Mouse (Mus musculus): ENCODE data around the gene Elmo1. TPM values are rescaled to one million over a fixed set of nuclear protein-coding genes. Genes with fewer than 3 reads are reported as not detected.

Elmo1 gene
- polyA plus RNA-seq, 1 experiment = not detected

DNA sequence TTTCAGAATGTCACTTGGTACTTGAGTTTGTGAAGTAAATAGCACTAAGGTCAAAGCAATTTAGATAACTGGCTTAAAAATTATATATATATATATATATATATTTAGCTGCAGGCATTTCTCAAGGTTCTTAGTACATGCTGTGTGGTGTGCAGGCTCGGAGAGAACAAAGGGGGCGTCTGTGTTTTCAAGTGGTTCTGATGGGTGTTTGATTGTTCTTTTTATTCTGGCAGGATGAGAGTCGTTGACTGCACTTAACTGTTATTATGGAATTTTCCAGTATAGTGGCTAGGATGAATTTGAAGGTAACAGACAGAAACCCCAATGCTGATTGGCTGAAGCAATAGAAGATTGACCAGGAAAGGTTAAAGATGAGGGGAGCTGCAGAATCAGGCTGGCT, 33.6 kb downstream of the Elmo1 start:
- no peak for TF ChIP-seq CTCF (IDR thresholded peaks at IDR 0.05; ENCODE audit: insufficient read depth, low read depth, low read length)
- TF ChIP-seq POLR2A (IDR thresholded peaks at IDR 0.05; ENCODE audit: insufficient read depth, low read depth, low read length) = no peak
- Histone ChIP-seq H3K27ac (ENCODE audit: insufficient read depth, low read depth, low read length) (no peak overlapping the region), H3K4me1 (ENCODE audit: control insufficient read depth, insufficient read depth, low read length) (no peaks in the 10 kb centered on the region), H3K4me3 (ENCODE audit: insufficient read depth, low read depth, low read length) (no peak overlapping the region)
- 61% methylated on average over 3 of the region's 3 CpGs for WGBS

DNA sequence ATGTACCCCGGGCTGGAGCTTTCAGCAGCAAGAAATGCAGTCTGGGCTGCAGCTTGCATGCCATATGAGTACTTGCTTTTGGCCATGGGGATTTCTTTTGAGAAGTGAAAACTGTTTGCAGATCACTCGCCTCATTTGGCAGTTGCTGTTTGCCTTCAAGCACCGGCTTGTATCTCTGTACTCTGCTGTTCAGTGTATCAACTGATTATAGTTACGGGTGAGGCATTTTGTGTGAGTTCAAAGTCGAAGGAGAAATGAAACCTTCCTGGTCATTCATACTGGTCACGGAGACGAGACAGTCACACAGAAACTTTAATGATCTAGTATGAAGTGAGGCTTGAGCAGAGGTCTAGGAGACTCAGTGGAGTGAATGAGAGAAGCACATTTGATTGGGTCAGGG, 34.6 kb downstream of the Elmo1 start:
- no peaks in the 10 kb centered on the region for H3K4me1 ChIP-seq (ENCODE audit: control insufficient read depth, insufficient read depth, low read length)
- no peak overlapping the region for H3K4me3 ChIP-seq (ENCODE audit: insufficient read depth, low read depth, low read length)
- WGBS = 80% methylated on average over 7 of the region's 7 CpGs
- H3K27ac ChIP-seq (ENCODE audit: insufficient read depth, low read depth, low read length) = no peak overlapping the region
- TF ChIP-seq POLR2A (IDR thresholded peaks at IDR 0.05; ENCODE audit: insufficient read depth, low read depth, low read length) (no peak), CTCF (IDR thresholded peaks at IDR 0.05; ENCODE audit: insufficient read depth, low read depth, low read length) (no peak)

DNA sequence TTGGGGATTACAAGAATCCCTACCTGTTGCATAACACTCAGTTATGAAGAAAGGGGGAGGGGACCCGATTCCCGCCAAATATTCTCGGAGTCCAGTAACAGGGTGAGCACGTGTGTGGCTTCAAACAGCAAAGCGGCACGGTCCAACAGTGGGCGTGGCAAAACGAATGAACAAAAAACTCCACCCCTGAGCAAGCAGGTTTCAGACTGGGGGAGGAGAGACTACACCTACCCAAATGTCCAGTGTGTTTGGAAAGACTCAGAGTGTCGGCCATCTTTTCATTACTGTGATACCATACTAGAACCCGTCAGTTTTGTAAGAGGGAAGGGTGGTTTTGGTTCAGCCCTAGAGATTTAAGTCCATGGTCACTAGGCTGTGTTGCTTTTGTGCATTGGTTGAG, 35.4 kb downstream of the Elmo1 start:
- TF ChIP-seq CTCF (IDR thresholded peaks at IDR 0.05; ENCODE audit: insufficient read depth, low read depth, low read length) (no peak), POLR2A (IDR thresholded peaks at IDR 0.05; ENCODE audit: insufficient read depth, low read depth, low read length) (no peak)
- no peak overlapping the region for H3K27ac ChIP-seq (ENCODE audit: insufficient read depth, low read depth, low read length)
- no peaks in the 10 kb centered on the region for H3K4me1 ChIP-seq (ENCODE audit: control insufficient read depth, insufficient read depth, low read length)
- WGBS = 94% methylated on average over 10 of the region's 10 CpGs
- H3K4me3 ChIP-seq (ENCODE audit: insufficient read depth, low read depth, low read length) = no peak overlapping the region

- TF ChIP-seq CTCF (IDR thresholded peaks at IDR 0.05; ENCODE audit: insufficient read depth, low read depth, low read length) = no peak
- TF ChIP-seq POLR2A (IDR thresholded peaks at IDR 0.05; ENCODE audit: insufficient read depth, low read depth, low read length) = no peak
- no peak overlapping the region for H3K4me3 ChIP-seq (ENCODE audit: insufficient read depth, low read depth, low read length)
- H3K4me1 ChIP-seq (ENCODE audit: control insufficient read depth, insufficient read depth, low read length) = no peaks in the 10 kb centered on the region
- WGBS = 76% methylated on average over 4 of the region's 4 CpGs
- H3K27ac ChIP-seq (ENCODE audit: insufficient read depth, low read depth, low read length) = no peak overlapping the region
These were observed 37.2 kb downstream of the Elmo1 start for GRCm38 (mm10) chr13:20127553-20127952.

GRCm38 (mm10) chr13:20128097-20128496, 37.7 kb downstream of the Elmo1 start:
- Histone ChIP-seq H3K4me1 (ENCODE audit: control insufficient read depth, insufficient read depth, low read length) (no peaks in the 10 kb centered on the region), H3K4me3 (ENCODE audit: insufficient read depth, low read depth, low read length) (no peak overlapping the region), H3K27ac (ENCODE audit: insufficient read depth, low read depth, low read length) (no peak overlapping the region)
- no peak for TF ChIP-seq CTCF (IDR thresholded peaks at IDR 0.05; ENCODE audit: insufficient read depth, low read depth, low read length)
- TF ChIP-seq POLR2A (IDR thresholded peaks at IDR 0.05; ENCODE audit: insufficient read depth, low read depth, low read length) = no peak
- 93% methylated on average over 4 of the region's 4 CpGs for WGBS

GRCm38 (mm10) chr13:20130731-20131130, 40.3 kb downstream of the Elmo1 start:
- Histone ChIP-seq H3K27ac (ENCODE audit: insufficient read depth, low read depth, low read length) (no peak overlapping the region), H3K4me3 (ENCODE audit: insufficient read depth, low read depth, low read length) (no peak overlapping the region), H3K4me1 (ENCODE audit: control insufficient read depth, insufficient read depth, low read length) (no peaks in the 10 kb centered on the region)
- TF ChIP-seq CTCF (IDR thresholded peaks at IDR 0.05; ENCODE audit: insufficient read depth, low read depth, low read length) (no peak), POLR2A (IDR thresholded peaks at IDR 0.05; ENCODE audit: insufficient read depth, low read depth, low read length) (no peak)
- WGBS = 96% methylated on average over 3 of the region's 3 CpGs

GRCm38 (mm10) chr13:20131322-20131997, 41.1 kb downstream of the Elmo1 start:
- H3K4me1 ChIP-seq (ENCODE audit: control insufficient read depth, insufficient read depth, low read length) = no peaks in the 10 kb centered on the region
- TF ChIP-seq POLR2A (IDR thresholded peaks at IDR 0.05; ENCODE audit: insufficient read depth, low read depth, low read length) (no peak), CTCF (IDR thresholded peaks at IDR 0.05; ENCODE audit: insufficient read depth, low read depth, low read length) (no peak)
- H3K4me3 ChIP-seq (ENCODE audit: insufficient read depth, low read depth, low read length) = no peak overlapping the region
- H3K27ac ChIP-seq (ENCODE audit: insufficient read depth, low read depth, low read length) = no peak overlapping the region
- 93% methylated on average over 5 of the region's 5 CpGs for WGBS

DNA sequence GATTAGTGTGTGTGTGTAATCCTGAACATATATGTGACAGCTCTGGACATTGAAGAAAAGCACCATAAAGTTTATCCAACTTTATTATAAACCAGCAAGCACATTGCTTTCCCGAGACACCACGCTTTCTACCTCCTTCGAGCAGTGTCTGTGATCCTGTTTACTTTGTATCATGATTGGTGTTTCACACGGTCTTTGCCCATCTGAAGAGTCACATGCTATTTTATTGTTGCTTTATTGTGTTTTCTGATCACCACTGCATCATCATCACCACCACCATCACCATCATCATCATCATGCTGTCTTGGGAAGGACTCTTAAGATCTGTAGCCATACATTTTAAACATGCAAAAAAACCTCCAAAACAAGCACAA, 41.6 kb downstream of the Elmo1 start:
- Histone ChIP-seq H3K27ac (ENCODE audit: insufficient read depth, low read depth, low read length) (no peak overlapping the region), H3K4me1 (ENCODE audit: control insufficient read depth, insufficient read depth, low read length) (no peaks in the 10 kb centered on the region), H3K4me3 (ENCODE audit: insufficient read depth, low read depth, low read length) (no peak overlapping the region)
- no peak for TF ChIP-seq POLR2A (IDR thresholded peaks at IDR 0.05; ENCODE audit: insufficient read depth, low read depth, low read length)
- no peak for TF ChIP-seq CTCF (IDR thresholded peaks at IDR 0.05; ENCODE audit: insufficient read depth, low read depth, low read length)
- 95% methylated on average over 4 of the region's 4 CpGs for WGBS

DNA sequence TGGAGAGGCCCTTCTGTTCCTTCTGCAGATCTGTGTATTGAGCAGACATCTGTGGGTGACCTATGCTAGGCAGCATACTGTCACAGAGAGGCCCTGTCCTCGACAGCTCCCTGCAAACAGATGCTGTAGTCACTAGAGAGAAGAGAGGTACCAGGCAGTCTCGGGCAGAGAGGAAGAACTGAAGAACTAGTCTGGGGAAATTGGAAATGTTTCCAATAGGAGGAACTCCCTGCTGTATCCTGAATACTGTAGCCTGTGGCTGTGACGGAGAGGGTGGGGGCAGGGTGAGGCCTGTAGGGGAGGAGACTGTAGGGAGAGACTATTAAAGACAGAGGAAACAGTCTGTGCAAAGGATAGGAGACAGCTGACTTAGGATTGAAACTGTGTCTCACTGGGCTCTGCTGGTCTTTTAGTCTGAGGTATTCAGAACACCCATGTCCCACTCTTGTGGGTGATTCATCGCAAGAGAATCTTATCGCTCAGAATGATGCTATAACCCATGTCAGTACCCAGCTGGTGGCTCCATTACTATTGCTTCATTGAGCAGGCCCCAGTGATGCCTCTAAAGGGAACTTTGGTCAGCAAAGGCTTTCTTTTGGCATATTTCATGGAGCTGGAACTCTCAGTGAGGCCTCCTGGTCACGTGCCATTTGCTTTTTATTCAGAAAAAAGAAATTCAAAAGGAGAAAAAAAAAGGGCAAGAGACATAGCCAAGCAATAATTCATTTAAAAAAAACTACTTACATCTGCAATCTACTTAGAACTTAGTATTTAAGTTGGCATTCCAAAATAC, 43.4 kb downstream of the Elmo1 start:
- Histone ChIP-seq H3K4me1 (ENCODE audit: control insufficient read depth, insufficient read depth, low read length) (no peaks in the 10 kb centered on the region), H3K4me3 (ENCODE audit: insufficient read depth, low read depth, low read length) (no peak overlapping the region), H3K27ac (ENCODE audit: insufficient read depth, low read depth, low read length) (no peak overlapping the region)
- WGBS = 60% methylated on average over 6 of the region's 6 CpGs
- TF ChIP-seq CTCF (IDR thresholded peaks at IDR 0.05; ENCODE audit: insufficient read depth, low read depth, low read length) = no peak
- TF ChIP-seq POLR2A (IDR thresholded peaks at IDR 0.05; ENCODE audit: insufficient read depth, low read depth, low read length) = no peak

Measured in olfactory bulb, adult 2 months (tissue).